Mouse (Mus musculus): ENCODE measurements around the gene Vmn1r3.
"Not testable (repeated sequence)": the region's sequence is repeated elsewhere in the genome, so short reads cannot be mapped to it uniquely, and the experiment has no call there.

GRCm38 (mm10) chr4:3213349-3213748 lies 28.2 kb upstream of the Vmn1r3 start:
- TF ChIP-seq HCFC1 (IDR thresholded peaks at IDR 0.05; ENCODE audit: low read depth, low read length); JUND (IDR thresholded peaks at IDR 0.05; ENCODE audit: low read depth, low read length); POLR2A (IDR thresholded peaks at IDR 0.05; ENCODE audit: control insufficient read depth in 1 of 2, insufficient read depth in 1 of 2, low read depth in 1 of 2, low read length in 2 of 2, poor library complexity in 1 of 2); SMC3 (IDR thresholded peaks at IDR 0.05; ENCODE audit: low read depth, low read length): not testable (repeated sequence)

All from MEL (cell line).